Mouse (Mus musculus) brain, embryonic 14.5 days (tissue): Measurements from ENCODE around the gene Slit3.

ENCODE experiments used
- CTCF ChIP-seq: fragments of 200-500 bp; IDR thresholded peaks from 2 replicates; pipeline ENCODE4 v1.5.1; 2012; ENCODE audit warnings: inconsistent platforms, mild to moderate bottlenecking, moderate library complexity, borderline replicate concordance; ENCODE audit not compliant: insufficient read depth, insufficient read length; ENCODE audit errors: extremely low read depth
- POLR2A ChIP-seq: fragments of 200-500 bp; IDR thresholded peaks from 2 replicates; pipeline ENCODE4 v1.6.1; 2012; ENCODE audit warnings: mild to moderate bottlenecking, inconsistent platforms, borderline replicate concordance; ENCODE audit not compliant: poor library complexity, insufficient read depth, insufficient read length, severe bottlenecking; ENCODE audit errors: extremely low read depth

DNA sequence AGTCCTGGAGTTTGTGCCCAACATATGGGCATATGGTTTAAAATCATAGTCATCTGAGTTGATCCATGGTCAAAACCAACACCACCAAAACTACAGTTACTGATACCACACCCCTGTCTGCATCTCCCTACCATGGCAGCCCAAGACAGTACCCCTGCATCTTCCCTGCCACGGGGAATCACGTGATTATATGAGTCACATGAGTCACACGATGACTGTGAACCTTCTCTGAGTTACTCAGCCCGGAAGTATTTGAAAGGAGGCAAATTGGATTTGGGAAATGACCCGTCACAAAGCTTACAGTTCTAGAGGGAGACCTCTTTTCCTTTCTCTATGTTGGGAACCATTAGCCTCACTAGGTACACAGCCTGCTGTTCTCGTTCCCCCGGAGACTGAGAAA, 468.9 kb downstream of the Slit3 start:
- no peak for TF ChIP-seq POLR2A
- no peak for TF ChIP-seq CTCF
